Mouse (Mus musculus): ENCODE measurements at regions not wholly inside any gene's neighbourhood (a gene's known extent, or its start where the extent isn't known, plus 50 kb on each side); places are given as distances from the start of the nearest gene placed in this dataset.

- Histone ChIP-seq H3K36me3 (replicated peaks) (no peaks in the 10 kb centered on the region), H3K4me1 (no peaks in the 10 kb centered on the region), H3K27me3 (replicated peaks; ENCODE audit: low read depth, poor library complexity, severe bottlenecking) (no peaks in the 10 kb centered on the region), H3K4me3 (no peak overlapping the region), H3K9me3 (no peaks in the 10 kb centered on the region), H3K27ac (replicated peaks) (no peak overlapping the region)
- 90% methylated on average over 2 of the region's 2 CpGs for WGBS
- no peak for DNase-seq (ENCODE audit: low spot score)
These were observed 233.0 kb downstream of the Phf14 start for GRCm38 (mm10) chr6:12140596-12140995.

GRCm38 (mm10) chr6:12145216-12145615 is 237.6 kb downstream of the Phf14 start:
- Histone ChIP-seq H3K4me3 (no peak overlapping the region), H3K36me3 (replicated peaks) (no peaks in the 10 kb centered on the region), H3K9me3 (no peaks in the 10 kb centered on the region), H3K27ac (replicated peaks) (no peak overlapping the region), H3K27me3 (replicated peaks; ENCODE audit: low read depth, poor library complexity, severe bottlenecking) (no peaks in the 10 kb centered on the region), H3K4me1 (no peaks in the 10 kb centered on the region)
- WGBS = 80% methylated on average over 3 of the region's 3 CpGs
- no peak for DNase-seq (ENCODE audit: low spot score)

DNA sequence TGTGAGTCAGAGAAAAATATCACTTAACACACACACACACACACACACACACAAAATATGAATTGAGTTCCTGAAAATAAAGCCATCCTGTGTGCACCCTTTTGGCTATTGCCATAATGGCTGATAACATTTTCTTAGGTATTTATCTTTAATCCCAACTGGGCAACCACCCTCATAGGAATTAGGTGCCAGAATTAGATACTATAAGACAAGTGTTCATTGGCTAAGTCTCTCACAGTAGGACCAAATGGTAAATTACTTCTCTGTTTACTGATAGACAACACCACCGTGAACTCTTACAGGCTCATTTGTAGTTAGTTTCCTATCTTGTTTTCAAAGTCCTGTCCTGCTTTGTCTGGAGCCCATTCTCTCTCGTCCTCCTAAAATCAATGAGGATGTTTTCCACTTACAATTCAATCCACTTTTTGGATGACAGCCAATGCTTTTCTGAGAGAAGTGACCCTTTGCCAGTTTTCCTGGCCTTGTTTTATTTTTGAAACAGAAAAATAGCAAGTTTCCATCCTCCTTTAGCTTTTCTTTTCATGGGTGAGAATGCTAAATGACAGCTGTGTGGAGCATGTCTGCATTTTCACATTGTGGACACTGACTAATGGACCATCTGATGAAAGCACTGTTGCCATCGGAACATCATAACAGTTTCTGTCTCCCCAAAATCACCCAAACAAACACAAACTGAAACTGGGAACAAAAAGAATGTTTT is 243.2 kb downstream of the Phf14 start:
- H3K9me3 ChIP-seq = no peaks in the 10 kb centered on the region
- 80% methylated on average over 3 of the region's 3 CpGs for WGBS
- no peak overlapping the region for H3K4me3 ChIP-seq
- H3K4me1 ChIP-seq = no peaks in the 10 kb centered on the region
- DNase-seq (ENCODE audit: low spot score) = no peak
- no peaks in the 10 kb centered on the region for H3K36me3 ChIP-seq (replicated peaks)
- no peak overlapping the region for H3K27ac ChIP-seq (replicated peaks)
- no peaks in the 10 kb centered on the region for H3K27me3 ChIP-seq (replicated peaks; ENCODE audit: low read depth, poor library complexity, severe bottlenecking)

DNA sequence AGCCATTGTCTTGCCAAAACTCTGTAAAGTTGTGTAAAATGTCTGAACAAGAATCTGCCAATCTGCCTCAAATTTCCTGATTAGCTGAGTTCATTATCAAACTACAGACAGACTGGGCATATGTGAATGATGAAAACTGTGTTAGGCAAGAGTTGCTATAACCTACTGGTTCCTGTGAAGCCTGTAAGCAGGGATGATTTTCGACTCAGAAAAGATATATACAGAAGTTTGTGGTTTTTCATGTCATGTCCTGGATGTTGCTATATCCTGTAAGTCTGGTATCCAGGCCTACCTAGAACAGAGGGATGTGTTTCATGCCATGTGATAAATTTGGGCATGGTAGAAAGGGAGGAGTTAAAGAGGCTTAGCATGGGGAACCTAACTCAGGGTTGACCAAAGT is 256.4 kb downstream of the Phf14 start:
- Histone ChIP-seq H3K27ac (replicated peaks) (no peak overlapping the region), H3K9me3 (no peaks in the 10 kb centered on the region), H3K4me1 (no peaks in the 10 kb centered on the region), H3K4me3 (no peak overlapping the region), H3K27me3 (replicated peaks; ENCODE audit: low read depth, poor library complexity, severe bottlenecking) (no peaks in the 10 kb centered on the region), H3K36me3 (replicated peaks) (no peaks in the 10 kb centered on the region)
- no peak for DNase-seq (ENCODE audit: low spot score)
- WGBS = 81% methylated on average over 1 of the region's 1 CpGs

DNA sequence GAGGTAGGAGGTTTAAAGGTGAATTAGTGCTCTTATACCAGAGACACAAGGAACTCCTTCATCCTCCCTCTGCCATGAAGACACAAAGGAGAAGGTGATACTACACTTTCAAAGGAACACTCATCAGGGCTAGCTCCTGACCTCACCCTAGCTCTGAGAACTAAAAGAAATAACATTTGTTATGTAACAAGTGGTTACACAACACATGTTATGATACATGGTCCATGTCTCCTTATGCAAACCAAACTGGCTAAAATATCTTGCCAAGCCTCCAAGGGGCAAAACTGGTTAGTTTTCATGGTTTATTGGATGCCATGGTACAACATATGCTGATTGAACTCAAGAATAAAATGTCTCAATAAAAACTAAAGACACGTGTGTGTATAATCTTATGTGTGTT is 260.9 kb downstream of the Phf14 start:
- WGBS = 93% methylated on average over 1 of the region's 1 CpGs
- H3K4me3 ChIP-seq = no peak overlapping the region
- no peak overlapping the region for H3K27ac ChIP-seq (replicated peaks)
- no peaks in the 10 kb centered on the region for H3K9me3 ChIP-seq
- no peaks in the 10 kb centered on the region for H3K36me3 ChIP-seq (replicated peaks)
- no peak for DNase-seq (ENCODE audit: low spot score)
- no peaks in the 10 kb centered on the region for H3K4me1 ChIP-seq
- no peaks in the 10 kb centered on the region for H3K27me3 ChIP-seq (replicated peaks; ENCODE audit: low read depth, poor library complexity, severe bottlenecking)

GRCm38 (mm10) chr6:12169431-12169830 is 261.8 kb downstream of the Phf14 start:
- H3K4me3 ChIP-seq = no peak overlapping the region
- H3K9me3 ChIP-seq = no peaks in the 10 kb centered on the region
- no peak overlapping the region for H3K27ac ChIP-seq (replicated peaks)
- H3K36me3 ChIP-seq (replicated peaks) = no peaks in the 10 kb centered on the region
- 73% methylated on average over 7 of the region's 7 CpGs for WGBS
- no peaks in the 10 kb centered on the region for H3K27me3 ChIP-seq (replicated peaks; ENCODE audit: low read depth, poor library complexity, severe bottlenecking)
- H3K4me1 ChIP-seq = no peaks in the 10 kb centered on the region
- DNase-seq (ENCODE audit: low spot score) = no peak

- WGBS = 88% methylated on average over 4 of the region's 4 CpGs
- Histone ChIP-seq H3K4me1 (no peaks in the 10 kb centered on the region), H3K27me3 (replicated peaks; ENCODE audit: low read depth, poor library complexity, severe bottlenecking) (no peaks in the 10 kb centered on the region), H3K27ac (replicated peaks) (no peak overlapping the region), H3K36me3 (replicated peaks) (no peaks in the 10 kb centered on the region), H3K9me3 (no peaks in the 10 kb centered on the region), H3K4me3 (no peak overlapping the region)
- no peak for DNase-seq (ENCODE audit: low spot score)
These were observed 263.1 kb downstream of the Phf14 start for GRCm38 (mm10) chr6:12170722-12171121.

- H3K9me3 ChIP-seq = no peaks in the 10 kb centered on the region
- 86% methylated on average over 2 of the region's 2 CpGs for WGBS
- H3K27me3 ChIP-seq (replicated peaks; ENCODE audit: low read depth, poor library complexity, severe bottlenecking) = no peaks in the 10 kb centered on the region
- no peaks in the 10 kb centered on the region for H3K4me1 ChIP-seq
- DNase-seq (ENCODE audit: low spot score) = no peak
- no peaks in the 10 kb centered on the region for H3K36me3 ChIP-seq (replicated peaks)
- no peak overlapping the region for H3K27ac ChIP-seq (replicated peaks)
- H3K4me3 ChIP-seq = no peak overlapping the region
These were observed 263.6 kb downstream of the Phf14 start for GRCm38 (mm10) chr6:12171189-12171588.

- no peak overlapping the region for H3K4me3 ChIP-seq
- H3K27ac ChIP-seq (replicated peaks) = no peak overlapping the region
- no peaks in the 10 kb centered on the region for H3K9me3 ChIP-seq
- no peak for DNase-seq (ENCODE audit: low spot score)
- H3K36me3 ChIP-seq (replicated peaks) = no peaks in the 10 kb centered on the region
- H3K27me3 ChIP-seq (replicated peaks; ENCODE audit: low read depth, poor library complexity, severe bottlenecking) = no peaks in the 10 kb centered on the region
- H3K4me1 ChIP-seq = no peaks in the 10 kb centered on the region
These were observed 270.4 kb downstream of the Phf14 start for GRCm38 (mm10) chr6:12177996-12178395.

DNA sequence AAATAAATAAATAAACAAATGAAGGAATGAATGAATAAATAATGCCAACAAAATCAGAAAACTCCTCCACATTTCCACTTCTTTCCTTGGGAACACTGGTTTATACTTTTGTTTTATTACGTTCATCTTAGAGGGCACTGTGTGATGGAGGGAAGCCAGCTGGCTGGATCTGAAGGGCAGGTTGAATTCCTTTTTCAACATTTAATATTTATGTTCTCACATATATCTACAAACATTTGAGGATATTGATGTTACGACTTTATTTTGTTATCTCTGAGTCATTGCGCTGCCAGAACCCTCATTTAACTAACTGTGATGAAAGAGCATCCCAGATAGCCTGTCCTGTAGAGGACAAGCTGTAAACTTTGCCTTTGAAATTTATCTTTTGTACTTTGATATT is 273.3 kb downstream of the Phf14 start:
- DNase-seq (ENCODE audit: low spot score) = no peak
- Histone ChIP-seq H3K27me3 (replicated peaks; ENCODE audit: low read depth, poor library complexity, severe bottlenecking) (no peaks in the 10 kb centered on the region), H3K36me3 (replicated peaks) (no peaks in the 10 kb centered on the region), H3K4me3 (no peak overlapping the region), H3K4me1 (no peaks in the 10 kb centered on the region), H3K27ac (replicated peaks) (no peak overlapping the region), H3K9me3 (no peaks in the 10 kb centered on the region)
- WGBS = 92% methylated on average over 3 of the region's 3 CpGs

DNA sequence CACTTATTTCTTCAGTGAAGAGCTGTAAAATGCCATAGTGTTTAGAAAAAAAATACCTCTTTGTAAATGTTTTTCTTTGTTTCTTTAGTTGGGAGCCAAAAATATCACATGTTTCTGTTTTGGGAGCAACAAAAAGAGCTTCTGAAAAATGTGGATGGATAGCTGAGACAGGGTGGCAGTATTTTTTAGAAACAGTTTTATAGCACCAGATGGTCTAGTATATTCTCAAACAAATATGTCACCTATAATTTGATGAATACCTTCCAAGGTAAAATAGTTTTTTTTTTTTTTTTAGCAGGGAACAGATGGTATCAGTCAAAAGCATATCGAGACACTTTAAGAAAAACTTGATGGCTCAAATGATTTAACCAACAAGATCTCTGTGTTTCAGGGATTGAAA is 302.6 kb downstream of the Phf14 start:
- DNase-seq (ENCODE audit: low spot score) = no peak
- Histone ChIP-seq H3K4me3 (no peak overlapping the region), H3K27me3 (replicated peaks; ENCODE audit: low read depth, poor library complexity, severe bottlenecking) (no peaks in the 10 kb centered on the region), H3K36me3 (replicated peaks) (no peaks in the 10 kb centered on the region), H3K27ac (replicated peaks) (no peak overlapping the region), H3K9me3 (no peaks in the 10 kb centered on the region), H3K4me1 (no peaks in the 10 kb centered on the region)
- WGBS = 81% methylated on average over 1 of the region's 1 CpGs

- Histone ChIP-seq H3K4me1 (no peaks in the 10 kb centered on the region), H3K9me3 (peaks cover 10% of the 10 kb centered on the region; the same call in 1 of the 2 replicates), H3K36me3 (replicated peaks) (no peaks in the 10 kb centered on the region), H3K27ac (replicated peaks) (no peak overlapping the region), H3K4me3 (no peak overlapping the region), H3K27me3 (replicated peaks; ENCODE audit: low read depth, poor library complexity, severe bottlenecking) (no peaks in the 10 kb centered on the region)
- no peak for DNase-seq (ENCODE audit: low spot score)
- WGBS = 90% methylated on average over 12 of the region's 12 CpGs
These were observed 307.0 kb downstream of the Phf14 start for GRCm38 (mm10) chr6:12214526-12215177.

- no peak overlapping the region for H3K27ac ChIP-seq (replicated peaks)
- no peaks in the 10 kb centered on the region for H3K36me3 ChIP-seq (replicated peaks)
- 84% methylated on average over 1 of the region's 1 CpGs for WGBS
- no peaks in the 10 kb centered on the region for H3K27me3 ChIP-seq (replicated peaks; ENCODE audit: low read depth, poor library complexity, severe bottlenecking)
- H3K9me3 ChIP-seq = peaks cover 10% of the 10 kb centered on the region; the same call in 1 of the 2 replicates
- H3K4me3 ChIP-seq = no peak overlapping the region
- no peaks in the 10 kb centered on the region for H3K4me1 ChIP-seq
- no peak for DNase-seq (ENCODE audit: low spot score)
These were observed 307.6 kb downstream of the Phf14 start for GRCm38 (mm10) chr6:12215178-12215553.

Measured in embryonic facial prominence, embryonic 10.5 days (tissue).